Mouse (Mus musculus): Measurements from ENCODE around the gene Gm37240. TPM values are rescaled to one million over a fixed set of nuclear protein-coding genes. Genes with fewer than 3 reads are reported as not detected.

Gene Gm37240
- polyA plus RNA-seq, 1 experiment from 2014 or later: 0.52 TPM

- ATAC-seq (ENCODE audit: low FRiP score) (no peak), DNase-seq (ENCODE audit: low spot score) (no peak)
- H3K4me3 ChIP-seq (ENCODE audit: low read depth, low read length): no peak overlapping the region
- no peak overlapping the region for H3K27ac ChIP-seq (ENCODE audit: low read depth, low read length)
- H3K4me2 ChIP-seq (replicated peaks; ENCODE audit: low read depth, low read length): no peak overlapping the region
- H3K27me3 ChIP-seq (ENCODE audit: control insufficient read depth, insufficient read depth, low read length): no peaks in the 10 kb centered on the region
- H3K4me1 ChIP-seq (replicated peaks; ENCODE audit: control insufficient read depth, insufficient read depth, low read length): no peaks in the 10 kb centered on the region
- no peaks in the 10 kb centered on the region for H3K36me3 ChIP-seq (ENCODE audit: control insufficient read depth, insufficient read depth, low read length)
- WGBS: 93% methylated on average over 7 of the region's 7 CpGs
- H3K9ac ChIP-seq (ENCODE audit: low read depth, low read length): no peak overlapping the region
- H3K9me3 ChIP-seq (ENCODE audit: control insufficient read depth, low read length): no peaks in the 10 kb centered on the region
These were observed 524.4 kb downstream of the Gm37240 start for GRCm38 (mm10) chr3:85362883-85363282.

GRCm38 (mm10) chr3:85356373-85356772, 530.9 kb downstream of the Gm37240 start:
- Histone ChIP-seq H3K9ac (ENCODE audit: low read depth, low read length) (no peak overlapping the region), H3K27me3 (ENCODE audit: control insufficient read depth, insufficient read depth, low read length) (no peaks in the 10 kb centered on the region), H3K4me2 (replicated peaks; ENCODE audit: low read depth, low read length) (no peak overlapping the region), H3K4me1 (replicated peaks; ENCODE audit: control insufficient read depth, insufficient read depth, low read length) (no peaks in the 10 kb centered on the region), H3K9me3 (ENCODE audit: control insufficient read depth, low read length) (no peaks in the 10 kb centered on the region), H3K27ac (ENCODE audit: low read depth, low read length) (no peak overlapping the region), H3K36me3 (ENCODE audit: control insufficient read depth, insufficient read depth, low read length) (no peaks in the 10 kb centered on the region), H3K4me3 (ENCODE audit: low read depth, low read length) (no peak overlapping the region)
- WGBS: 89% methylated on average over 3 of the region's 3 CpGs
- no peak for ATAC-seq (ENCODE audit: low FRiP score)
- no peak for DNase-seq (ENCODE audit: low spot score)

GRCm38 (mm10) chr3:85348021-85348420, 539.3 kb downstream of the Gm37240 start:
- H3K9ac ChIP-seq (ENCODE audit: low read depth, low read length): no peak overlapping the region
- no peak overlapping the region for H3K27ac ChIP-seq (ENCODE audit: low read depth, low read length)
- no peaks in the 10 kb centered on the region for H3K27me3 ChIP-seq (ENCODE audit: control insufficient read depth, insufficient read depth, low read length)
- ATAC-seq (ENCODE audit: low FRiP score): no peak
- no peaks in the 10 kb centered on the region for H3K4me1 ChIP-seq (replicated peaks; ENCODE audit: control insufficient read depth, insufficient read depth, low read length)
- DNase-seq (ENCODE audit: low spot score): no peak
- H3K4me2 ChIP-seq (replicated peaks; ENCODE audit: low read depth, low read length): no peak overlapping the region
- no peak overlapping the region for H3K4me3 ChIP-seq (ENCODE audit: low read depth, low read length)
- H3K36me3 ChIP-seq (ENCODE audit: control insufficient read depth, insufficient read depth, low read length): no peaks in the 10 kb centered on the region
- WGBS: 79% methylated on average over 6 of the region's 6 CpGs
- H3K9me3 ChIP-seq (ENCODE audit: control insufficient read depth, low read length): no peaks in the 10 kb centered on the region

- H3K4me2 ChIP-seq (replicated peaks; ENCODE audit: low read depth, low read length): no peak overlapping the region
- no peak for ATAC-seq (ENCODE audit: low FRiP score)
- H3K4me3 ChIP-seq (ENCODE audit: low read depth, low read length): no peak overlapping the region
- WGBS: 71% methylated on average over 12 of the region's 12 CpGs
- peak; percentile 24 for DNase-seq (ENCODE audit: low spot score)
- H3K4me1 ChIP-seq (replicated peaks; ENCODE audit: control insufficient read depth, insufficient read depth, low read length): no peaks in the 10 kb centered on the region
- H3K9me3 ChIP-seq (ENCODE audit: control insufficient read depth, low read length): no peaks in the 10 kb centered on the region
- no peak overlapping the region for H3K27ac ChIP-seq (ENCODE audit: low read depth, low read length)
- no peaks in the 10 kb centered on the region for H3K27me3 ChIP-seq (ENCODE audit: control insufficient read depth, insufficient read depth, low read length)
- H3K36me3 ChIP-seq (ENCODE audit: control insufficient read depth, insufficient read depth, low read length): no peaks in the 10 kb centered on the region
- no peak overlapping the region for H3K9ac ChIP-seq (ENCODE audit: low read depth, low read length)
These were observed 546.0 kb downstream of the Gm37240 start for GRCm38 (mm10) chr3:85341103-85341860.

- H3K4me3 ChIP-seq (ENCODE audit: low read depth, low read length): no peak overlapping the region
- no peak overlapping the region for H3K4me2 ChIP-seq (replicated peaks; ENCODE audit: low read depth, low read length)
- H3K27me3 ChIP-seq (ENCODE audit: control insufficient read depth, insufficient read depth, low read length): no peaks in the 10 kb centered on the region
- 55% methylated on average over 3 of the region's 3 CpGs for WGBS
- H3K27ac ChIP-seq (ENCODE audit: low read depth, low read length): no peak overlapping the region
- no peak for DNase-seq (ENCODE audit: low spot score)
- no peak overlapping the region for H3K9ac ChIP-seq (ENCODE audit: low read depth, low read length)
- H3K36me3 ChIP-seq (ENCODE audit: control insufficient read depth, insufficient read depth, low read length): no peaks in the 10 kb centered on the region
- ATAC-seq (ENCODE audit: low FRiP score): no peak
- H3K9me3 ChIP-seq (ENCODE audit: control insufficient read depth, low read length): no peaks in the 10 kb centered on the region
- no peaks in the 10 kb centered on the region for H3K4me1 ChIP-seq (replicated peaks; ENCODE audit: control insufficient read depth, insufficient read depth, low read length)
These were observed 546.8 kb downstream of the Gm37240 start for GRCm38 (mm10) chr3:85340491-85340890.

GRCm38 (mm10) chr3:85339926-85340325, 547.4 kb downstream of the Gm37240 start:
- H3K9ac ChIP-seq (ENCODE audit: low read depth, low read length): no peak overlapping the region
- no peak overlapping the region for H3K27ac ChIP-seq (ENCODE audit: low read depth, low read length)
- WGBS: 76% methylated on average over 2 of the region's 2 CpGs
- no peaks in the 10 kb centered on the region for H3K27me3 ChIP-seq (ENCODE audit: control insufficient read depth, insufficient read depth, low read length)
- no peak for DNase-seq (ENCODE audit: low spot score)
- no peak overlapping the region for H3K4me3 ChIP-seq (ENCODE audit: low read depth, low read length)
- no peak overlapping the region for H3K4me2 ChIP-seq (replicated peaks; ENCODE audit: low read depth, low read length)
- no peaks in the 10 kb centered on the region for H3K4me1 ChIP-seq (replicated peaks; ENCODE audit: control insufficient read depth, insufficient read depth, low read length)
- H3K9me3 ChIP-seq (ENCODE audit: control insufficient read depth, low read length): no peaks in the 10 kb centered on the region
- ATAC-seq (ENCODE audit: low FRiP score): no peak
- no peaks in the 10 kb centered on the region for H3K36me3 ChIP-seq (ENCODE audit: control insufficient read depth, insufficient read depth, low read length)

GRCm38 (mm10) chr3:85339269-85339820, 548.0 kb downstream of the Gm37240 start:
- Histone ChIP-seq H3K4me1 (replicated peaks; ENCODE audit: control insufficient read depth, insufficient read depth, low read length) (no peaks in the 10 kb centered on the region), H3K9me3 (ENCODE audit: control insufficient read depth, low read length) (no peaks in the 10 kb centered on the region), H3K4me2 (replicated peaks; ENCODE audit: low read depth, low read length) (no peak overlapping the region), H3K27me3 (ENCODE audit: control insufficient read depth, insufficient read depth, low read length) (no peaks in the 10 kb centered on the region), H3K27ac (ENCODE audit: low read depth, low read length) (no peak overlapping the region), H3K36me3 (ENCODE audit: control insufficient read depth, insufficient read depth, low read length) (no peaks in the 10 kb centered on the region), H3K9ac (ENCODE audit: low read depth, low read length) (no peak overlapping the region), H3K4me3 (ENCODE audit: low read depth, low read length) (no peak overlapping the region)
- no peak for ATAC-seq (ENCODE audit: low FRiP score)
- DNase-seq (ENCODE audit: low spot score): no peak
- 73% methylated on average over 10 of the region's 10 CpGs for WGBS

- ATAC-seq (ENCODE audit: low FRiP score): peak; percentile 19; the same call in 1 of the 2 replicates
These were observed 548.6 kb downstream of the Gm37240 start for GRCm38 (mm10) chr3:85338755-85339095.

More at GRCm38 (mm10) chr3:85338755-85339095, 548.6 kb downstream of the Gm37240 start:
- H3K9ac ChIP-seq (ENCODE audit: low read depth, low read length): no peak overlapping the region
- H3K27me3 ChIP-seq (ENCODE audit: control insufficient read depth, insufficient read depth, low read length): no peaks in the 10 kb centered on the region
- H3K36me3 ChIP-seq (ENCODE audit: control insufficient read depth, insufficient read depth, low read length): no peaks in the 10 kb centered on the region
- no peak for DNase-seq (ENCODE audit: low spot score)
- H3K4me3 ChIP-seq (ENCODE audit: low read depth, low read length): no peak overlapping the region
- H3K9me3 ChIP-seq (ENCODE audit: control insufficient read depth, low read length): no peaks in the 10 kb centered on the region
- 66% methylated on average over 3 of the region's 3 CpGs for WGBS
- no peak overlapping the region for H3K4me2 ChIP-seq (replicated peaks; ENCODE audit: low read depth, low read length)
- no peaks in the 10 kb centered on the region for H3K4me1 ChIP-seq (replicated peaks; ENCODE audit: control insufficient read depth, insufficient read depth, low read length)
- H3K27ac ChIP-seq (ENCODE audit: low read depth, low read length): no peak overlapping the region

All from hindbrain, embryonic 11.5 days (tissue).